Mouse (Mus musculus): ENCODE results near the gene Nrxn1. TPM values are rescaled to one million over a fixed set of nuclear protein-coding genes. Genes with fewer than 3 reads are reported as not detected.

Nrxn1 gene
- total RNA-seq, 1 experiment from 2014 or later = 10.4 TPM

DNA sequence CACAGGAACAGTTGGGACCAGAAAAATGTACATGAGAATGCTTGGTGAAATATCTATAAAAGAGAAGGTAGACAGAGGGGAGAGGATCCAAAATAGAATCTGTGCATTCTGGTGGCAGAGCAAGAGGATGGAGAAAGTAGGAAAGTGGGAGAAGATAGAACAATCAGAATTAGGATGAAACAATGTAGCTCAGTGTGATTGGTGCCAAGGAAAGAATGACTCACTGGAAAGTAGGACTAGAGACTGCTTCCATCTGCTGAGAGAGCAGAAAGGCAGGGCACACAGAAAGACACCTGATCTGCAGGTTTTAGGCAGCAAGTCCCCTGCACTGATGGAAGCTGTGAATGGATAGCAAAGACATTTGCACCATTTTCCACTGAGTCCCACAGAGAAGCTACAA is 657.0 kb downstream of the Nrxn1 start:
- no peak for DNase-seq

DNA sequence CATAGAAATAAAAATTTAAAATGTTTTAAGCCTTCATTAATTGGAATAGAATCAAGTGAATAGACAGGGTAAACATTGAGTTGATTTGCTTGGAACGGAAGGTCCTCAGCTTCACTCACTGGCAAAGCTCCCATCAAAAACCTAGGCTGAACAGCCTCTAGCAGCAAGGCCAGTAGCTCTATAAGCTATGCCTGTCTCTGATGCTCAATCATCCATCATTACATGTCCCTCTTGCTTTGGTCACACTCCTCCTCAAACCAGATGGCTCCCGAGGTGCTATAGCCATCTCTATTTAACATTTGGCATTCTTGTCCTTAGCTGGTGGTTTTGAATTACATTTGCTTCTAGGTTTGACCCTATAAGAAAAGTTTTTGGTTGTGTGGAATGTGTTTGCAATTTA is 657.5 kb downstream of the Nrxn1 start:
- DNase-seq = no peak

DNA sequence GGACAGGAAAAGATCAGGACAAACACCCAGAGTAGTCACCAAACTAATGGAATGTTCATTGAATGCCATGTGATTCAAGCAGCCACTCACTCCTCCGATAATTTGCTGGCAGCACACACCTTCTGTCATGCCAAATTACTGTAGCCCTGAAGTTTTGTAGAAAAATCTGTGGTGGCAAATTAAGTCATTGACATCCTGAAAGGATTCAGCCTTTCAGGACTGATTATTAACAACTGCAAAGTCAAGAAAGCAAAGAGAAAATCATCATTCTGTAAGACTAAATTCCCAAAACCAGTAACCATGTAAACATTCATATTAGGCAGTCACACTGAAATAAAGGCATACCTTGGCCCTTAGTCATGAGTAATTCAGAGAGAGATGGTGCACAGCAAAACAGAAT is 662.7 kb downstream of the Nrxn1 start:
- no peak for DNase-seq

DNA sequence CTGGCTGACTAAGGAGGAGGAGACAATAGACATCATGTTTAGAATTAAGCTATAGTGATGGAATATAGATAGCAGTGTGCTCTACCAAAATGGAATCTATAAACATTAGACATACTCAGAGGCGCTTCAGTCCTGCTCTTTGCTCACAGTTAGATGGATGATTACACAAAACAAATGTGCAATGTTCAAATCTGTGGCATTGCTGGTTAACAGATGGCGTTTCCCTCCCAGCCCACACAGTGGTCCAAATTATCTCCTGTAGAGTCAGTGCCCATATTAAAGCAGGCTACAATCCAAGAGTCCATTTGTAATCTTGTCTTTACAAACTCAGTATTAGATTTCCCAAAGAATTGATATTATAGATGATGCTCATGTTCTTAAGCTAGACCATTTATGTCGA is 666.9 kb downstream of the Nrxn1 start:
- no peak for DNase-seq

DNA sequence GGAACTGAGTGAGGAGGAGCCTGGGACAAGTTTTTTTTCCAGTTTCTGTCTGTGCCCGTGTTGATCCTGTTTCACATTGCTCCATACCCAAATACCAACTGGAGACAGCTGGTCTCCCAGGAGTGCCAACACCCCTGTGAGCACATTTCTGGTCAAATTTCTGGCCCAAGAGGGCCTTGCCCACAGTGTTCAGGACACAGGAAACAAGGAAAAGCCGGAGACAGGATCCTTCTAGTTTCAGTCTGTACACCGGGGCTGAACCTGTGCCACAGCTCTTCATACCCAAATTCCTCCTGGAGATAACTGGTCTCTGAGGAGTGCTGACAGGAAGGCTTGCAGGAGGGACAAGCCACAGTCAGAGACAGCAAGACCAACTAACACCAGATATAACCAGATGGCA is 670.3 kb downstream of the Nrxn1 start:
- no peak for DNase-seq

DNA sequence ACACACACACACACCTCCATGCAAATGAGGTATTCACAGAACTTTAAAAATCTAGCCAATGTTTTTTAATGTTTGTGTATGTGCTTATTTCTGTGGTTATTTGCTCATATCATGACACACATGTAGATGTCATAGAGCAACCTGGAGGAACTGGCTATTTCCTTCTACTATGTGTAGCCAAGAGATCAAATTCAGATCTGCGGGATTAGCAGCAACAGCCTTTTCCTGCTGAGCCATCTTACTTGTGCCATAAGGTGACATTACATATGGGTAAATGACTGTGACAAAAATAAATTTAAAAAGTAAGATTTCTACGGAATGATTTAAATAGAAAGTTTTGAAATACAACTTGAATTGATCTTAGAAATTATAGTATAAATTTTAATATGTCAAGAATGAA is 672.1 kb downstream of the Nrxn1 start:
- DNase-seq = no peak

DNA sequence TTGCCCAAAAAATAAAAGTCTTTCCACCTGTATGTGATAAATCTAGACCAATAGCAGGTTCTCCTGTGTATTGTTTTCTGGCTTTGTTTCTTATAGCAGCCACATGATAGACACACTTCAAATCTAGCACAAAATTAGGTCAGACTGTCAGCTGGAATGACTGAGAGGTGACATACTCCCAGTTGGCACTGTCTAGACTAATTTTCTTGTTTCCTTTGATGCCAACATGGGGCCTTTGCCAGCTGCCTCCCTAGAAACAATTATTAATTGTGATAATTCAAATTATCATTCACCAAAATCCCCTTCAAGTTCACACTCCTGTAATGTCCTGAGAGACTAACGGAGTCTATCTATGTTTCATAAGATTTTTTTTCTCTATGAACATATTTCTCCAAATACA is 673.3 kb downstream of the Nrxn1 start:
- no peak for DNase-seq

DNA sequence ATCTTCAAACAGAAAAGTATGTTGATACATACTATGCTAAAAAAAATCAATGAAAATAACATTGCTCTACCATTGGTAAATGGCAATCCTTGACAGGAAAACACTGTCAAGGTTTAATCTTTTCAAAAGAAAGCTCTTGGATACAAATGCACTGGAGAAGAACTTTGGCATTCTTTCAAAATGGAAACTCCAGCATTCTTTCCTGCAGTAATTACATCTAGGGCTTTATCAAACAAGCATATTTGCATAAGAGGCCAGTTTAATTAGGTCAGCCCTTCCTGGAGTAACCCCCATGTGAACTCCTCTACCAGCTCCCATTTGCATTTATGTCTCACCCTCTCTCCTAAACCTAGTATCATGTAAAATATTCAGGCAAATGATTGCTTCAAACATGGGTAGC is 696.5 kb downstream of the Nrxn1 start:
- no peak for DNase-seq

DNA sequence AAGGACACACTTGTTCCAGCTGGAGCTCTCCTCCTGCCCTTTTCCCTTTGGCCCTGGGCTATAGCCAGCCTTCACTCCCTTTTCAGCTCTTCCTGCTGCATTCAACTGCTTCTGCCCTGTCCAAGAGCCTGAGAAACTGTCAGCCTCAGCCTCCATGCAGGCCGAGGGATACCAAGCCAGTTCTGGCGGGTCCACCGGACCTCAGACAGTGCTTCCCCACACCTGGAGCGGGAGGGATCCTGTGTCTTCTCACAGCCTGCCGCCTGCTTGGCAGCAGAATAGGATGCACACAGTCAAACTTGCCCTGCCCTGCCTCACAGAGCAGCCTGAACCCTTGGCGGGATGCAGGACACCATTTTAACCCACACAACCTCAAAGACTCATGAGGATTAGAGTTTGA is 698.3 kb downstream of the Nrxn1 start:
- DNase-seq = no peak

DNA sequence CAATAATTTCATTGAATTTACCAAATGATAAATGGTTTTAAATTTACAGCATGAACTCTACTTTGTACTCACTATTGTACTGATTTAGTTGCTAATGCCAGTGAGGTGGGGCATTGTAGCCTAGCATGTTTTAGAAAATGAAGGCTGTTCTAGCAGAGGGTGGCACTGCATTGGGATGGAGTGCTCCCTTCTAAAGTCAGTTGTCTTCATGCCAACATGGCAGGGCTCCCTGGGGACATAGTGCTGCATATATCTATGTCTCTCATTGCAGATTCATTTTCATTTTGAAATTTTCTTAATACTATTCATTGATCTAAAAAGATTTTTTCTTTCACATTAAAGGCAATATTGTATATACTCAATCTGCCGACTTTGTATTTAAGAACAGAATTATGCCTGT is 700.1 kb downstream of the Nrxn1 start:
- no peak for DNase-seq

DNA sequence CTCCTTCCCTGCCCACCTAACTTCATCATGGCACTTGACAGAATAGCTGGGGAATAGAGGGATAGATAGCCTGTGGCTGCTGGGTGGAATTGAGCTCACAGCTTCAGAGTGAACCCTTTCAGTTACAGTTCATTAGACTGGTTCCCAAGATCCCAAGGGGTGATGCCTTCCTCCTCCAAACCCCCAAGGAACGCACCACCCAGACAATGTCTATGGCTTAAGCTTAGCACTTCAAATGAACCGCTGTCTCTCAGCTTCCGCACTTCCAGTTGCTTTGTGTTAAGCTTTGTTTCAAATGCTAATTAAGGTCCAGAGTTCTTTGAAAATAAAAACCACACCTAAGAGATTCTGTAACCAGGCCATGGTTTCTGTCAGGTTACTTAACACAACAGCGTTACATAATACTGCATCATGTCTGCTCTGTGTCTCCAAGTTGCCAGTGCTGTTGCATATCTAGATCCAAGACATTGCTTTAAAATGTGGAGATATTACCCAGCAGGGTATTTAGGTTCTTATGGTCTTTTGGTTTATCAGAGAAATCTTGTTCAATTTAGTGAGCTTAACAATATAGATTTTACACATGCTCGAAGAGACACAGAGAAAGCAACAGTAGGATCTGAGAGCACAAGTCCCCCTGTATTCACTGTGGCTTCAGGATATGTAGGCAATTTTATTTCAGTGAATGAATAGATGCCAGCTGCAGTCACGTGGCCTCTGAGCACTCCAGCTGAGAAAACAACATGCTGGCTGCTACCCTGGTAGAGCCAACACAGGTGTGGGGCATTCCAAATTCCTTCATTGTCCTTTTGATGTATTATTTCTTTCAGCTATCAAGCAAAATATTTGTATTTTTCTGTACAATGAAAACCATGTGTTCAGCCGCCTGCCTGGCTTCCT is 702.3 kb downstream of the Nrxn1 start:
- no peak for DNase-seq

DNA sequence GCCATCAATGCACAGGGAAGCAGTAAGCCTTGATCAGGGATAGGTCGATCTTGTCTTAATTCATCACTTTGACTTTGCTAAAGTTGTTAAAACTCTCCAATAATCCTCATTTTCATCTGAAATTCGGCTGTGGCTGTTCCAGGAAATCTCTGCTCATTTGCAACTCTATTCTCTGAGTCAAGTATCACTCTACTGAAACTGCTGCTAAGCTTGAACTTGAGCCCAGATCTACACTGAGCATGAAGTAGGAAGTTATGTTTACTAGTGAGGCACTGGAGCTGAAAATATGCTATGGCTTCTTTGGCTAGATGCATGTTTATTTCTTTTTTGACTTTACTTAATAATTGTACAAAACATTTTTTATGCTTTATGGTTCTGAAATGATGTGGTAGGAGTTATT is 708.0 kb downstream of the Nrxn1 start:
- DNase-seq = no peak

DNA sequence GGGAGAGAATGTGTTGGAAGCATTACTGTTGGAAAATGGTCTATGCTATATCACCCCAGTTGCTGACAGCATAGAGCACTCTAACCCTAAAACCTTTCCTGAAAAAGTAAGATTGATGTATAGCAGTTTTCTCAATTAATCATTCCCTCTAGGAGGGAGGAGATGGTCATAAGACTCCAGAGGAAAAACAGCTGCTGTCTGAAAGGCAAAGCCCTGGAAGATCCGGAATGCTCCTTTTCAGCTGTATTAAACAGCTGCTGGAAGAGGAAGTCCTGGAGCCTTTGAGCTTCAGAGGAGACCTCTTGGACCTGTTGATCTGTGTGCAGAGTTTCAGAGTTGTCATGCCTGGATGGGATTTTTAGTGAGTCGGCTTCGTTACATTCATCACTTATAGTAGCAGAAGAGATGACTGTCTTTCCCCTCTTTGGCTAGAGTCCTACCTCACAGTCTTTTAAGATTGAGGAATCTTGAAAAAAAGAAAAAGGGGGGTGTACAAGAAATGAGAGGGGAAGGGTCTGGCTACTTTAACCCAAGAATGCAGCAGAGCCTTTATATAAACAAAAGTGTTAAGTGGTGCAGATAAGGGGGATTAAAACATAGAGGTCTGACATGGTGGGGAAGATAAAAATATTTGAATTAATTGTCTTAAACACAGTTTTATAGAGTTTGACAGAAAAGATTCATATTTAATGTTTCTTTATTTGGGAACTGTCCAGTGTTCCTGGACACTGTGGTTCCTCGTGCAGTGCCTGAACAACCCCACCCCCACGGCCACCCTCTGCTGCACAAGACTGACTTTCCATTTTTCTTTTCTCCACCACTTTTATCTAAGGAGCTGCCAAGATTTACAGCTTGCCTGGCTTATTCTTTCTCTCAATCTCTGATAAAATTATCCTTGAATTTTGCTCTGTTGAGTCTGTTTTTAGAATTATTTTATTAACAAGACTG is 710.1 kb downstream of the Nrxn1 start:
- DNase-seq = no peak

DNA sequence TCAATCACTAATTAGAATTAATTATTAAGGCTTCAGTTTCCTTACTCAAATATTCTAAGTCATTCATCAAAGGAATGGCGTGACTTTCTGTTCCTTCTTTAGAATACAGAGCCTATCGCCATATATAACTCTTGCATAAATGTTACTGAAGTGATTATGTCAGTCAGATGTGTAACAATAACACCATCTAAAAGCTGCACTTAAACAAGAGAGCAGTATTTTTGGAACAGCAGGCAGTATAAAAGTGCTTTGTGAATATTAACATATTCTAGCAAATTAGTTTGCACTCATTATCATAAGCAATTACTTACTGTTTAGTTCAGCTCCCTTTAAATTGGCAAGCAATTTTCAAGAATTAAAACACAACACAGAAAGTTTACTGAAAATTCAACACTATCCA is 716.3 kb downstream of the Nrxn1 start:
- DNase-seq = no peak

DNA sequence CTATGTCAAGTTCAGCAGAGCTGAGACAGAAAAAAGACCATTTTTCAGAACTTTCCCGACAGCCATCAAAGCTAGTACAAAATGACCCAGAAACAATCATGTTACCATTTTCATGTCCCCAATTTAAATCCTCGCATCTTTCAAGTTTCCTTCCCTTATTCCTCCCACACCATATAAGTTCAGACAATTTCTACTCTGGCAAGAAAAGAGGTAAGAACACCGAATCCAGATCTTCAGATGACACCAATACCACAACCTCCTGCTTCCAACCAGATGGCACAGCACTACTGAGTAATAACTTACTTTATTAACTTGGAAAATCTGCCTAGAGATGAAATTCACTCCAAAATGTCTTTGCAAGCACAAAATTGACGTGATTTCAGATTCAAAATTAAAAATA is 730.7 kb downstream of the Nrxn1 start:
- no peak for DNase-seq

DNA sequence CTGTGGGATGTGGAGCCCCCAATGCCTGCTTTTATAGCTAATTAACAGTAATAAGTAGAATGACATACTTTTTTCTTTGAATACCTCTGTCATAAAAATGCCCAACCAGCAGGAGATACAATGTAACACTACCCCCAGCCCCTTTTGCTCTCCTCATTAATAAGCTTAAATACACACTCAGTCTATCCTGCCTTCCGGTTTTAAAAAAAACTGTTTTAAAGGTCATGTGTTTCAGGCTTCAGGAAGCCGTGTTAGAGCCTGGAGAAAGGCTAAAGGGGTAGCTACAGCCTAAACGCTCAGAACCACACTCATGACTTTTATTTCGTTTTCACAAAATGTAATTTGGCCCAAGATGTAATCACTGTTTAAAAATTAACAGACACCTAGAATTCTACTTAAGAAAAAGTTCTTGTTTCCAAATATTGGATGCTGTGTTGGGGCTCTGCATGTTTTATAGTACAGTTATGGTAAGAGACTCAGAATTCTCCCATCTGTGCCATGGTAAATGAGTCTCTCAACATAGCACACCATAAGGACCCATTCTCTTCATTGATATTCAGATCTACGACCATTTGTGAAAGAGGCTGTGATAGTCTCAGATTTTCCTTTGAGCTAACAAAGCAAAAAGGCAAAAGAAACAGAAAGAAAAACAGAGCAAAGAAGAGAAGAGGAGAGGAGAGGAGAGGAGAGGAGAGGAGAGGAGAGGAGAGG is 743.3 kb downstream of the Nrxn1 start:
- DNase-seq = no peak

DNA sequence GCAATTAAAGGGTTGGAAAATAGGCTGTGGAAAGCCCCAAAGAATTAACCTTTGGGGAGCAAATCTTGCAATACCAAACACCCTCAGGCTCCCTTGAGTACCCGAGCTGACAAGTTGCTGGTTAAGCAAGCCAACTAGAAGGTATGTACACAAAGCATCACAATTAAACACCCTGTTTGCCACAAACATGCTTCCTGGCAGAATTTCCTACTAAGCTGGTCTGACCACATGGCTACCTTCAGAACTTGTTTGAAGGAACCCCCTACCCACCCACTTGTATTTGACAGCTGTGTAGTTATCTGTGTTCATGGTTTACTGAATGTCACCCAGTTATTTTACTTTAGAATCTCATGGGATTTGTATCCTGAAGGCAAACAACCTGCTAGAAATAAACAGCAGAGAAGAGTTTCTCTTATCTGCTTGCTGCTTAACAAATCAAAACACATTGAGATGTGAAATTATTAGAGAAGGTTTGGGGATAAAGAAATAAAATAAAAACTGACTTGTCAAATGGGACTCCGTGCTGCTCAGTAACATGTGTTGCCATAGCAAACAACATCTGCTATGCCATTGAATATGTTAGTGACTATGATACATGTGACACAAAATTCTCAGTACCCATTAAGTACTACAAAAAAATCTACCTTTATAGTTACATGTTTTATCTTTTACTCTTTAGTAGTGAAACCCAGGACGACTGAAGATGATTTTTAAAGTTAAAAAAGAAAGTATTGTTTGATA is 746.0 kb downstream of the Nrxn1 start:
- no peak for DNase-seq

DNA sequence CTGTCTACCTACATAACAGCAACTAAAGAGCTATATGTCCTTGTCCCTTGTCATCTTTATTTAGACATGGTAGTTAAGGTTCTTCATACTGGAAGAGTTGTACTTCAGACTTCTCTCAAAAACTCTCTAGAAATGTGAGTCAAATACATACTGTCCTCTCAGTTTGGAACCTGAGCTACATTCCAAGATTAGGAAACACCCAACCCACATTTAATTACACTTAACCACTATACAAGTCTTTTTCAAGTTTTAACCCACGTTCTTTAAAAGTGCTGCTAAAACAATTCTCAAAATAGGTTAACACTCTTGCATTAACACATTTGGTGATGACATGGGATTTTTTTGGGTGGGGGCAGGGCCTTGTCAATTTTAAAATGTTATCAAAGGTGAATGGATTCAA is 759.4 kb downstream of the Nrxn1 start:
- no peak for DNase-seq

DNA sequence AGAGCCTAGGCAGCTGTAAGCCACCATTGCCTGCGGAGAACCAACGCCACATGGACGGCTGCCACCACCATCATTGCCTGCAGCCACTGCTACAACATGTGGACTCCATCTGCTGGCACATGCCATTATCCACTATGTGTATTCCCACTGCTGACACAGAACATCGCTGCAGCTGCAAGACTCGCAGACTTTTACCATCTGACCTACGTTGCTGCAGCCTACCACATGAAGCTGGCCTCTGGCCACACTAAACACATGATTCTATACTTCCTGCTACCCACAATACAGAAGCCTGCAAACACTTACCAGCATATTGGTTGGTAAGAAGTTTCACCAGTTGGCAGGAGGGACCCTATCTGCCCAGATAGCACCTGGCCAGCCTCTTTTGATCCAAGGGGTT is 769.2 kb downstream of the Nrxn1 start:
- DNase-seq = no peak

DNA sequence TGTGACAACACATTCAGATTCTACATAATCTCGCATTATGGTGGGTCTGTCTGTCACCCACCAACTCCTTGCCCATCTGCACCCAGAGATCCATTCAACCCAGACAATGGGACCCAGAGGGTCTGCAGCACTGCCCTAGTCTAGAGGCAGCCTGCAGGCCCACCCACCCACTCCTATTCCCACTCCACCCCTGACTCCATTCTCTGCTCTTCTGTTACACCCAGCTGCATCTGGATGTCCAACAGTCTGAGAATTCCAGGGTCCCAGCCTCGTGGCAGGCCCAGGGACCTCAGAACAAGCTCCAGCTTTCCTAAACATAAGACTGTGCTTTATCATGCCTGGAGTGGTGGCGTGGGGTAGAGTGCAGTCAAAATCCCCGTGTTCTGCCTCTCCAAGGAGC is 820.6 kb downstream of the Nrxn1 start:
- no peak for DNase-seq

DNA sequence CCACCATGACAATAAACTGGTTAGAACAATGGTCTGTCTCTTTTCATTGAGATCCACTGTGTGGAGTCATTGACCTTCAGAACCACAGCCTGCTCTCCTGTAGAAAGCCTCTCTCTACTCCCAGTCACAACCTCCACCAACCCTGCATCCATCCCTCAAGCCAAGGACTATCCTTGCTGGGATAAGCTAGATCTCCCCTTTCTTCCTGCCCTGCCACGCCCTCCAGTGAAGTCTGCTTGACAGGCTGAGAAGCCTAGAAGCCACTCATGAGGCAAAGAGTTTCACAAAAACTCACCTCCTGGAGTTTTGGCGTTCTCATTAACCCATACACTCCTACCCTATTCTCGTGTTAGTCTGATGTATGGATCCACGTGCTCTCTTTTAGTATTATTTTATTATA is 821.7 kb downstream of the Nrxn1 start:
- no peak for DNase-seq

DNA sequence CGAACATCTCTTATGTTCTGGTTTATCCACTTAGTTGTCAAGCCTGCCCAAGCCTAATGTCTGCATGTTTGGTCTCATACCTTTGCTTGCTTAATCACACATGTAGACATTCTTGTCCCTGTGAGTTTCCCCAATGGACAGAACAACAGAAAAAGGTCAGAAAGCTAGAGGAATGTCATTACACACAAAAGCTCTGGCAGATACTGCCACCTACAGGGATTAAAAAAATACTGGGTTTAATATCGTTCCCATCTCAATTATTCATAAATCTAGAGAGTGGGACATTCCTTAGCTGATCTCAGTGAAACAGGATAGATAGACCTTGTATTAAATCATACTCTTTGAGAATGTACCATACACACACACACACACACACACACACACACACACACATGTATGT is 823.7 kb downstream of the Nrxn1 start:
- DNase-seq = no peak
